Mouse (Mus musculus): ENCODE data around the gene Krt12. TPM values are rescaled to one million over a fixed set of nuclear protein-coding genes. Genes with fewer than 3 reads are reported as not detected.
A peak's percentile ranks its signal among the peaks of the same experiment; 100 is the strongest.

Gene Krt12
- polyA plus RNA-seq, 1 experiment from 2014 or later: not detected

DNA sequence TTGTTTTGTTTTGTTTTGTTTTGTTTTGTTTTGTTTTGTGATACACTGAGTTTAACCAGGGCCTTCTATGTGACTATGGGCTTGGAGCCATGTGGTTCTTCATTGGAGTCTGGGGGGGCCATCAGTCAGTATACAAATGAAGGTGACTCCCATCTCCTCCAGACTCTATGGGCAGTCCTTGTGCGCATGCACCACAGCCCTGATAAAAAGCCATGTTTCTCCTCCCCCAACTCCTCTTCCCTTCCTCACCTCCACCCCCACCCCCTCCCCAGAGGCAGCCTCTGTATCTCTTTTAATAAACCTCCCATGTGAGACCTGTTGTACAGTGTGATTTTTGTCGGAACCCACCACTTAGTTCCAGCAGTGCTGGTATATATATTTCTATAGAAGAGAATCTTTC is 25.4 kb downstream of the Krt12 start:
- Histone ChIP-seq H3K27ac (replicated peaks) (no peak overlapping the region), H3K4me3 (no peak overlapping the region), H3K9ac (replicated peaks) (no peak overlapping the region), H3K9me3 (no peaks in the 10 kb centered on the region), H3K36me3 (no peaks in the 10 kb centered on the region), H3K4me1 (peaks cover 13% of the 10 kb centered on the region), H3K4me2 (replicated peaks) (no peak overlapping the region), H3K27me3 (peaks cover 18% of the 10 kb centered on the region)
- ATAC-seq (ENCODE audit: low FRiP score, low read depth): no peak
- WGBS: 83% methylated on average over 2 of the region's 2 CpGs

GRCm38 (mm10) chr11:99396034-99396433 is 26.0 kb downstream of the Krt12 start:
- Histone ChIP-seq H3K36me3 (no peaks in the 10 kb centered on the region), H3K4me1 (peaks cover 13% of the 10 kb centered on the region), H3K9me3 (no peaks in the 10 kb centered on the region), H3K4me2 (replicated peaks) (no peak overlapping the region), H3K4me3 (no peak overlapping the region), H3K9ac (replicated peaks) (no peak overlapping the region), H3K27me3 (peaks cover 18% of the 10 kb centered on the region), H3K27ac (replicated peaks) (peak overlapping the region; percentile 25; the same call in 1 of the 2 replicates)
- ATAC-seq (ENCODE audit: low FRiP score, low read depth): peak; percentile 54; the same call in 1 of the 2 replicates
- WGBS: 13% methylated on average over 3 of the region's 3 CpGs

DNA sequence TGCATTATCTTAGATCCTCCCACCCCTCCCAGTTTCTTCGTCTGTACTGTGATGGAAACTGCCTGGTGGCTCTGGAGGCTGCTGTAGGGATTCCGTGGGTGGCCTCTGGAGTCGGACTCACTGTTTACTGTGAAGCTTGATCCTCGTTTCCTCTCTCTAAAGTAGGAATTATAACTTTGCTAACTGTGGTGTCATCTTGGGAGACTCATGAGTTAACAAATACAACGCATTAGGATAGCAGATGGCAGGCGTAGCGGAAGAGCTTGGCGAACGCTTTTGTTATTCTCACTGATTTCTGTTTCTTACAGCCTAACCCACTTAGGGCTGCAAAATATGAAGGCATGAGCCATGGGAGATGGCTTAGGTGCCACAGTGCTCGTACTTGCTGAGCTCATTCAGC is 29.6 kb downstream of the Krt12 start:
- Histone ChIP-seq H3K4me1 (peaks cover 13% of the 10 kb centered on the region), H3K27ac (replicated peaks) (no peak overlapping the region), H3K36me3 (no peaks in the 10 kb centered on the region), H3K9ac (replicated peaks) (no peak overlapping the region), H3K4me2 (replicated peaks) (no peak overlapping the region), H3K27me3 (peaks cover 3% of the 10 kb centered on the region; the same call in 1 of the 2 replicates), H3K9me3 (no peaks in the 10 kb centered on the region), H3K4me3 (no peak overlapping the region)
- 87% methylated on average over 10 of the region's 10 CpGs for WGBS
- no peak for ATAC-seq (ENCODE audit: low FRiP score, low read depth)

GRCm38 (mm10) chr11:99391375-99391774 is 30.7 kb downstream of the Krt12 start:
- peaks cover 18% of the 10 kb centered on the region for H3K4me1 ChIP-seq
- no peak overlapping the region for H3K9ac ChIP-seq (replicated peaks)
- H3K4me2 ChIP-seq (replicated peaks): no peak overlapping the region
- no peaks in the 10 kb centered on the region for H3K27me3 ChIP-seq
- ATAC-seq (ENCODE audit: low FRiP score, low read depth): no peak
- 79% methylated on average over 6 of the region's 6 CpGs for whole genome bisulfite sequencing
- H3K4me3 ChIP-seq: no peak overlapping the region
- no peak overlapping the region for H3K27ac ChIP-seq (replicated peaks)
- H3K9me3 ChIP-seq: no peaks in the 10 kb centered on the region
- no peaks in the 10 kb centered on the region for H3K36me3 ChIP-seq

DNA sequence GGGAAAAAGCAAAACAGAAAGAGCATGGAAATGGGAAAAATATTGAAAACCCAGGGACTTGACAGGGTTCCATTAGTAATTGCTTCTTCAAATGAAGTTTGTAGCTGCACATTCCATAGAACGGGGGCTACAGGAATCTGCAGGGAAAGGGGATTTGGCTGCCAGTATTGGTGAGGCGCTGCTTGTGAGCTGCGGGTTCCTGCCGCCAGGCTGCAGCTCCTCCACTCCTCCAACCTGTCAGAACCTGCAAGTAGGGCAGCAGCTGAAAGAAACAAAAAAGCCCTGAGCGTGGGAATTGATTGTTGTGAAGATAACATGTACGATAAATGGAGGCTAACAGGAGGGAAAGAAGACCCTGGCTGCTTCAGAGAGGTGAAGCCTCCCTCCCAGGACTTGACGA is 31.2 kb downstream of the Krt12 start:
- WGBS: 85% methylated on average over 7 of the region's 7 CpGs
- no peak for ATAC-seq (ENCODE audit: low FRiP score, low read depth)

GRCm38 (mm10) chr11:99389264-99389663 is 32.8 kb downstream of the Krt12 start, which contains the start of gene Krt10:
Krt10 (minus strand) TSS chr11:99389364.
- 89% methylated on average over 4 of the region's 4 CpGs for WGBS
- H3K36me3 ChIP-seq: no peaks in the 10 kb centered on the region
- peaks cover 10% of the 10 kb centered on the region for H3K4me1 ChIP-seq
- H3K4me2 ChIP-seq (replicated peaks): no peak within 1 kb of the TSS
- no peak for ATAC-seq (ENCODE audit: low FRiP score, low read depth)
- H3K4me3 ChIP-seq: no peak within 1 kb of the TSS
- H3K27me3 ChIP-seq: peaks cover 3% of the 10 kb centered on the region; the same call in 1 of the 2 replicates
- H3K27ac ChIP-seq (replicated peaks): no peak within 1 kb of the TSS
- no peak within 1 kb of the TSS for H3K9ac ChIP-seq (replicated peaks)
- no peaks in the 10 kb centered on the region for H3K9me3 ChIP-seq

More for the DNA sequence above, 31.2 kb downstream of the Krt12 start:
- Histone ChIP-seq H3K9me3 (no peaks in the 10 kb centered on the region), H3K4me1 (peaks cover 14% of the 10 kb centered on the region), H3K9ac (replicated peaks) (no peak overlapping the region), H3K36me3 (no peaks in the 10 kb centered on the region), H3K4me3 (no peak overlapping the region), H3K27me3 (no peaks in the 10 kb centered on the region), H3K27ac (replicated peaks) (no peak overlapping the region), H3K4me2 (replicated peaks) (no peak overlapping the region)

- Histone ChIP-seq H3K4me3 (no peak overlapping the region), H3K27me3 (peaks cover 8% of the 10 kb centered on the region; the same call in 1 of the 2 replicates), H3K4me2 (replicated peaks) (no peak overlapping the region), H3K36me3 (no peaks in the 10 kb centered on the region), H3K9ac (replicated peaks) (no peak overlapping the region), H3K9me3 (no peaks in the 10 kb centered on the region), H3K4me1 (peaks cover 10% of the 10 kb centered on the region), H3K27ac (replicated peaks) (no peak overlapping the region)
- no peak for ATAC-seq (ENCODE audit: low FRiP score, low read depth)
- WGBS: 92% methylated on average over 18 of the region's 18 CpGs
Measured at GRCm38 (mm10) chr11:99388661-99389060, 33.4 kb downstream of the Krt12 start.

GRCm38 (mm10) chr11:99385813-99386721 is 36.0 kb downstream of the Krt12 start:
- Histone ChIP-seq H3K4me3 (peak overlapping the region; percentile 60), H3K4me1 (peaks cover 10% of the 10 kb centered on the region), H3K4me2 (replicated peaks) (peak overlapping the region; percentile 68), H3K27me3 (peaks cover 23% of the 10 kb centered on the region), H3K36me3 (no peaks in the 10 kb centered on the region), H3K9me3 (no peaks in the 10 kb centered on the region), H3K27ac (replicated peaks) (peak overlapping the region; percentile 94), H3K9ac (replicated peaks) (peak overlapping the region; percentile 65)
- WGBS: 2% methylated on average over 71 of the region's 71 CpGs
- ATAC-seq (ENCODE audit: low FRiP score, low read depth): peak; percentile 69

DNA sequence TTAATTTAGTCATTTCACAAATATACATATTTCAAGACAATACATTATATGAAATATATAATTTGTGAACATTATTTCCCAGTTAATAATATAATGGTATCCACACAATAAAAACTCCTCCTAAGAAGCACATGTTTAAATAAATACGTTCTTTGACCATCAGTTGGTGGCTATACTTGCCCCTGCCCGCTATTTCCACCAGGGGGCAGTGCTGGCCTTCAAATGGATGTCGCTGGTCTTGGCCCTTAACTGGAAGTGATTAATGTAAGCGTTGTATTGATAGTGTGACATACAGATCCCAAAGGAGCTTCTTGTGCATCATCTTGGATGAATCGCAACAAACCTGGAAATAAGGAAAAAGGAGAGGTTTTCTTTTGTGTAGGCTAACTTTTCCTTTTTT is 42.5 kb downstream of the Krt12 start:
- 14% methylated on average over 5 of the region's 5 CpGs for WGBS
- no peak overlapping the region for H3K4me3 ChIP-seq
- ATAC-seq (ENCODE audit: low FRiP score, low read depth): no peak
- H3K4me2 ChIP-seq (replicated peaks): no peak overlapping the region
- no peaks in the 10 kb centered on the region for H3K9me3 ChIP-seq
- peaks cover 35% of the 10 kb centered on the region for H3K27me3 ChIP-seq
- H3K4me1 ChIP-seq: no peaks in the 10 kb centered on the region
- H3K9ac ChIP-seq (replicated peaks): no peak overlapping the region
- H3K27ac ChIP-seq (replicated peaks): no peak overlapping the region
- no peaks in the 10 kb centered on the region for H3K36me3 ChIP-seq

DNA sequence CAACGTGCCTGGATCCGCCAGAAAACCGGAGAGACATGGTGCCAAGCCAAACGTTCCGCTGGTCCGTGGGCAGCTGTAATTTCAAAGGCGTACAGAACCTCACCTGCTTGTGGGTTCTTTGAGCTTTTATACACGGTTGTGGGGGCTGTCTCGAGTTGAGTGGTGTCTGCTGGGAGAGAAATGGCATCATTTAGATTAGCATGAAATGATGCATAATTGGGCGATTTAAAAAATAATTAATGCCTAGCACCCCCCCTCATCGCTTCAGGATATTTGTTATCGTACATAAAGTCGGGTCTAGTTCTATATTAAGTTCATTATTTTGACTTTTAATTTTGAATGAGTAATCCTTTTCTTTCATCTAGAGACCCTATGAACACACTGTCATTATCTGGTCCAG is 47.3 kb downstream of the Krt12 start, which contains the start of gene Krt28:
TSS of gene Krt28 (minus strand) at position 101 of the 400 bp plus-strand sequence.
- no peak within 1 kb of the TSS for H3K27ac ChIP-seq (replicated peaks)
- no peaks in the 10 kb centered on the region for H3K4me1 ChIP-seq
- no peak within 1 kb of the TSS for H3K9ac ChIP-seq (replicated peaks)
- H3K4me3 ChIP-seq: no peak within 1 kb of the TSS
- H3K27me3 ChIP-seq: peaks cover 12% of the 10 kb centered on the region
- H3K36me3 ChIP-seq: no peaks in the 10 kb centered on the region
- 79% methylated on average over 13 of the region's 13 CpGs for WGBS
- H3K4me2 ChIP-seq (replicated peaks): no peak within 1 kb of the TSS
- ATAC-seq (ENCODE audit: low FRiP score, low read depth): no peak
- no peaks in the 10 kb centered on the region for H3K9me3 ChIP-seq

DNA sequence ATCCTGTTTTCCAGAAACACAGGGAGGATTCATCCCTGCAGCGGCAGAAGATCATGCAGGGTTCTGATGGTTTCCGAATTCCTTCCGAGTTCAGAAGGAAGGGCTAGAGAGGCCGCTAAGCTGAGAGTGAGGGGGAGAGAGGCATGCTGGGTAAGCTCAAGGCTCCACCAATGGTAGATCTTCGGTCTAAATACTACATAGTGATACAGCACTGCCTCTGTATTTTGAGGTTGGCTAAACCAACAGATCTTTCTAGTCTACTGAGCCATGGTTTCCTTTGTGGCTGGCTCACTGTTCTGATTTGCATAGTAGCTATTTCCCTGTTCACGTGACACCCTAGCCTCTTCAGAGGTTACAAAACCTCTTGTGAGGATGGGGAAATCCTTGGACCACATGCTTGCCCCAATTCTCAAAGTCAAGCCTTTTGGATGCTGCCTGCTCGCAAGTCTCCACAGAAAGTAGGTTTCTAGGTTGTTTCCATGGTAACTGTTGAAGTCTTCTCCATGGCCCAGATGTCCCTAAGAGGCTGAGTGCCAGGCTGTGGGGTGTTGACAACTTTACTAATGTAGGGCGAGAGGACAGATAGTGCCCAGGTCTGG is 52.1 kb downstream of the Krt12 start:
- no peak overlapping the region for H3K4me3 ChIP-seq
- WGBS: 88% methylated on average over 8 of the region's 8 CpGs
- ATAC-seq (ENCODE audit: low FRiP score, low read depth): no peak

GRCm38 (mm10) chr11:99369229-99369628 is 52.8 kb downstream of the Krt12 start:
- WGBS: 20% methylated on average over 3 of the region's 3 CpGs

More for the DNA sequence above, 52.1 kb downstream of the Krt12 start:
- Histone ChIP-seq H3K36me3 (no peaks in the 10 kb centered on the region), H3K4me2 (replicated peaks) (no peak overlapping the region), H3K27me3 (no peaks in the 10 kb centered on the region; the same call in 1 of the 2 replicates), H3K9me3 (no peaks in the 10 kb centered on the region), H3K4me1 (no peaks in the 10 kb centered on the region), H3K9ac (replicated peaks) (no peak overlapping the region), H3K27ac (replicated peaks) (no peak overlapping the region)

More at GRCm38 (mm10) chr11:99369229-99369628, 52.8 kb downstream of the Krt12 start:
- H3K4me3 ChIP-seq: no peak overlapping the region
- no peak overlapping the region for H3K9ac ChIP-seq (replicated peaks)
- no peak overlapping the region for H3K4me2 ChIP-seq (replicated peaks)
- no peak for ATAC-seq (ENCODE audit: low FRiP score, low read depth)
- H3K27ac ChIP-seq (replicated peaks): no peak overlapping the region
- H3K4me1 ChIP-seq: no peaks in the 10 kb centered on the region
- no peaks in the 10 kb centered on the region for H3K27me3 ChIP-seq
- H3K9me3 ChIP-seq: no peaks in the 10 kb centered on the region
- H3K36me3 ChIP-seq: no peaks in the 10 kb centered on the region

All from midbrain, embryonic 12.5 days (tissue).